Mouse (Mus musculus) thymus, adult 2 months (tissue): ENCODE data around the gene Celf2. TPM values are rescaled to one million over a fixed set of nuclear protein-coding genes. Genes with fewer than 3 reads are reported as not detected.

Experiments
- DNase-seq: peaks from one replicate; pipeline ENCODE4 v3.0.0; 2021
- H3K27ac ChIP-seq: fragments of 200-500 bp; 2 replicates; pipeline ENCODE4 v1.5.1; 2012; ENCODE audit warnings: low read length, control low read depth; ENCODE audit not compliant: control insufficient read depth, insufficient read depth
- H3K27me3 ChIP-seq: fragments of 200-500 bp; 2 replicates; pipeline ENCODE4 v1.6.1; 2012; ENCODE audit warnings: mild to moderate bottlenecking, low read length, moderate library complexity, mixed read lengths; ENCODE audit not compliant: control insufficient read depth, insufficient read depth
- H3K36me3 ChIP-seq: fragments of 200-500 bp; 2 replicates; pipeline ENCODE4 v1.6.1; 2012; ENCODE audit warnings: mild to moderate bottlenecking, low read length, moderate library complexity; ENCODE audit not compliant: control insufficient read depth, insufficient read depth
- H3K4me1 ChIP-seq: fragments of 200-500 bp; replicated peaks from 2 replicates; pipeline ENCODE4 v1.6.1; 2012; ENCODE audit warnings: low read length; ENCODE audit not compliant: control insufficient read depth, insufficient read depth
- H3K4me3 ChIP-seq: fragments of 200-500 bp; 2 replicates; pipeline ENCODE4 v1.5.1; 2012; ENCODE audit warnings: mild to moderate bottlenecking, low read length, control low read depth, moderate library complexity; ENCODE audit not compliant: control insufficient read depth, insufficient read depth
- CTCF ChIP-seq: fragments of 200-500 bp; IDR thresholded peaks from 2 replicates; pipeline ENCODE4 v1.5.1; 2012; ENCODE audit warnings: mild to moderate bottlenecking, control low read depth, low read length, moderate library complexity, borderline replicate concordance; ENCODE audit not compliant: control insufficient read depth, poor library complexity, insufficient read depth; ENCODE audit errors: extremely low read depth
- POLR2A ChIP-seq: fragments of 200-500 bp; IDR thresholded peaks from 2 replicates; pipeline ENCODE4 v1.6.1; 2012; ENCODE audit warnings: mild to moderate bottlenecking, low read length, control low read depth, moderate library complexity; ENCODE audit not compliant: control insufficient read depth, poor library complexity, insufficient read depth; ENCODE audit errors: extremely low read depth
- WGBS: fragments of 180-500 bp; shearing (Covaris S2); methylation state at CpG from one replicate; pipeline ENCODE4 v1.1.7; 2018; 5-methylcytosine and 5-hydroxymethylcytosine counted together
- polyA plus RNA-seq: library from polyadenylated mRNA; depleted of rRNA; stranded (reverse); fragments of >200 nt; gene quantifications from 2 replicates; pipeline ENCODE4 v1.2.3, GENCODE M21; 2012

The Celf2 gene
- polyA plus RNA-seq, 1 experiment, result 214 TPM

DNA sequence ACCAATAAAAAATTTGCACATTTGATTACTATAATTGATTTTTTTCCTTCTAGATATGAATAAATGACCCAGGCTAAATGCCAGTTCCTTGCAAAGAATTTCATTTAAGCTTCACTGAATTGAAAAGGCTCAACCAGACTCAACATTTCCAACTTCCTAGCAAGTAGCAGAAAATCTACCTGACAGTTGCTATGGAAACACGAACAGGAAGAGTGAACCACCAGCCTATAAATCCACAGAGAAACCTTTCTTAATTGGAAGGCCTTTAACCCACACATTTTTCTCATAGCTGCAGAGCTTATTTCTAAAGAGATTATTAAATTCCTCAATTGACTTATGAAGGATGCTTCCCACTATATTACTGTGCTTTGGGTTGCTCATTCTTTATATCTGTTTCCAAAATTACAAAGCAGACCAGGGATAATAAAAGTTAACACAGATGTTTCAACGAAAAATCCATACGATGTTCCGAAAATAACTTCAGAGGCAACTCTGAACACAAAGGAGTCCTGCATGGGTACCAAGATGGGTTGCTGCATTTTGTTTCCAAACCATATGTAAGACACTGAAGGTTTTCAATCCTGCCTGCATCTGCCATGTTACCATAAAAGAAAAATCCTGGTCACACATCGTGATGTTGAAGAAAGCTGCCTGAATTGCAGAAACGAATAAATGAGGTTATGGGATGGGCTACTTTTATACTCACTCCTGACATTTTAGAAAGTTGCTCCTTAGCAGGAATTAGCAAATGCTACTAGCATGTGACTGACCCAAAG is 22.0 kb upstream of the Celf2 start:
- no peaks in the 10 kb centered on the region for H3K4me1 ChIP-seq
- TF ChIP-seq POLR2A (no peak), CTCF (no peak)
- H3K27ac ChIP-seq, result no peak overlapping the region
- WGBS, result 87% methylated on average over 6 of the region's 6 CpGs
- H3K4me3 ChIP-seq, result no peak overlapping the region
- no peak for DNase-seq
- no peaks in the 10 kb centered on the region for H3K27me3 ChIP-seq
- no peaks in the 10 kb centered on the region for H3K36me3 ChIP-seq

DNA sequence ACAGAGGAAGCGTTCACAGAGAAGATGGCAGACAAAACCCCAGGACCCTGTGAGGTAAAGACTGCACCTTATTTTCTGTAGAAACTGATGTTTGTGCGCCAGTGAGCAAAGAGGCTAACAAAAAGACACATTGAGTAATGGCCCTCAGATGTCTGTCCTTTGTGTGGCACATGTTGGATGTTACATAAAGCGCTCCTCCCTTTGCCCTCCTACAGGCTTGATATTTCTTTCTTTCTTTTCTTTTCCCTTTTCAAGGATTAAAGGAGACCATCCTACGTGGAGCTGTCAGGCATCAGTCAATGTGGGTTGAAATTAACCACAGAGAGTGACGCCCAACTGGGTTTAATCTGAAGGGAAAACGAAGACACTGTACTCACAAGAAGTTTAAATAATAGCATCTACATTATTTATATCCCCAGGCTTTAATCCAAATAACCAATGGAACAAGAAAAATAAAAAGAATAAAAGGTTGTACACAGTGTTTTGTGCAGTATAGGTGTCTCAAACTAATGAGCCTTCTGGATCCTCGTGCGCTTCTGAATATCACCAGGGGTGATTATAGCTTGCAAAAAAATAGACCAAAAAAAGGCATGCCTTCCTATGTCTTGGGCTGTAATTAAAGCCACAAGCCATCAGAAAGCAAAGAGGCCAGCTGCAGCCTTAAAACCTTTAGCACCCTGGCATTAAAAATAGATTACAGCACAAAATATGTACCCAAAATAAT is 21.3 kb upstream of the Celf2 start:
- Histone ChIP-seq H3K4me3 (no peak overlapping the region), H3K36me3 (no peaks in the 10 kb centered on the region), H3K27ac (no peak overlapping the region), H3K4me1 (no peaks in the 10 kb centered on the region), H3K27me3 (no peaks in the 10 kb centered on the region)
- TF ChIP-seq POLR2A (no peak), CTCF (no peak)
- DNase-seq, result no peak
- 91% methylated on average over 8 of the region's 8 CpGs for WGBS

DNA sequence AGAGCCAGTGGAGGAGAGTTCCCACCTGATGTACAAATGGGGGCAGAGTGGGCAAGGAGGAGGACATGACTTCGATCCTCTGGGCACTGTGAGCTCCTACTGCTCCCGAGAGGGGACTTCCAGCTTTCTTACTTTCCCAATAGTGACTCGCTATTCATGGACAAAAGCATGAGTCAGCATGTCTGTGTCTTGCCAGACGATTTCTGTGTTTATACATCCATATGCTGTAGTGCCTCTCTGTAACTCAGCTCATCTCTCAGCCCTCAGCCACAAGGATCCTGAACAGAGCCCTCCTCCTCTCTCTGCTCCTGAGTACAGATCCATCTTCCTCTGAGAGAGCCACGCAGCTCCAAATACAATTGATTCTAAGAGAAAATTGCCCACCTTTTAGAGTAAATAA is 20.3 kb upstream of the Celf2 start:
- H3K36me3 ChIP-seq, result no peaks in the 10 kb centered on the region
- no peak overlapping the region for H3K4me3 ChIP-seq
- TF ChIP-seq CTCF (no peak), POLR2A (no peak)
- no peak for DNase-seq
- no peaks in the 10 kb centered on the region for H3K4me1 ChIP-seq
- no peak overlapping the region for H3K27ac ChIP-seq
- WGBS, result 72% methylated on average over 5 of the region's 5 CpGs
- no peaks in the 10 kb centered on the region for H3K27me3 ChIP-seq

DNA sequence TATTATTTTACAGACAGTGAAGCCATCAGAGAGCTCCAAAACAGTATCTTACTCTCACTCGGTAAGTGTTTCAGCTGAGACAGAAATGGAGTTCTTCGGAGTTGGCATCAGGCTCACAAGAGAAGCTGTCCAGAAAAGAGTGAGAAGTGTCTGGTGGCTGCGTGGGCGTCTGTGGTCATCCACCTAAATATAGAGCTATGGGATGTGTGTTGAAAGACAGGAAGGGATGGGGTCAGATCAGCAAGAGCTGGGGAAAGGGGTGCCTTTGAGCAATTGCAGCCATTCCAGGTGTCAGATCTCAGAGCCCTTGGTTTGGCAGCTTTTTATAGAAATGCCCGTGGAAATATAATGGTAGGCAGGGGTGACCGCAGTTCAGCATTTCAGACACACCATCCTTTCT is 17.3 kb upstream of the Celf2 start:
- Histone ChIP-seq H3K36me3 (no peaks in the 10 kb centered on the region), H3K27me3 (no peaks in the 10 kb centered on the region), H3K4me1 (no peaks in the 10 kb centered on the region), H3K27ac (no peak overlapping the region), H3K4me3 (no peak overlapping the region)
- DNase-seq, result no peak
- TF ChIP-seq POLR2A (no peak), CTCF (no peak)
- whole genome bisulfite sequencing, result 83% methylated on average over 6 of the region's 6 CpGs

DNA sequence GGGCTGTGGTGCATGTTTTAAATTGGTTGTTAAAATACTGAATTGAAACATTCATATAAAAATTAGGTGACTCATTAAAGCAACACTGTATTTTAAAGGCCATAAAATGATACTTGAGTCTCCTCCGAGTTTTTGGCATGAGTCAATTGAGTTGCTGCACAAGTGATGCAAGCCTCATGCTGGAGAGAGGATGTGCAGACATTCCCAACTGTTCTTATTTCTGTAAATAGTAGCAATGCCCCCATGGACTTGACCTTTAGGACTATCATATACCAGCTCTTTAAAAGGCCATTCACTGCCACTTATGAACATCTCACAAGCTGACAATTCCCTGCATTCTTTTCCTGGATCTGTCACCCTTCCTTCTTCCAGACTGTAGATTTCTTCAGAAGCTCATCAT is 10.1 kb upstream of the Celf2 start:
- H3K27me3 ChIP-seq, result no peaks in the 10 kb centered on the region
- no peak overlapping the region for H3K4me3 ChIP-seq
- no peaks in the 10 kb centered on the region for H3K4me1 ChIP-seq
- H3K36me3 ChIP-seq, result no peaks in the 10 kb centered on the region
- WGBS, result 68% methylated on average over 1 of the region's 1 CpGs
- DNase-seq, result no peak
- no peak for TF ChIP-seq POLR2A
- TF ChIP-seq CTCF, result no peak
- no peak overlapping the region for H3K27ac ChIP-seq

GRCm38 (mm10) chr2:7493420-7493819 is 15.9 kb downstream of the Celf2 start:
- Histone ChIP-seq H3K4me3 (no peak overlapping the region), H3K4me1 (no peaks in the 10 kb centered on the region), H3K36me3 (no peaks in the 10 kb centered on the region), H3K27ac (no peak overlapping the region), H3K27me3 (no peaks in the 10 kb centered on the region)
- TF ChIP-seq CTCF, result no peak
- no peak for DNase-seq
